Mouse (Mus musculus) embryo, embryonic 10 days (tissue): ENCODE measurements around the gene Uts2r.
A peak's percentile ranks its signal among the peaks of the same experiment; 100 is the strongest.

Source experiments
- DNase-seq: peaks from one replicate; pipeline ENCODE4 v3.0.0-alpha.2; 2015; ENCODE audit warnings: low spot score

Uts2r gene

DNA sequence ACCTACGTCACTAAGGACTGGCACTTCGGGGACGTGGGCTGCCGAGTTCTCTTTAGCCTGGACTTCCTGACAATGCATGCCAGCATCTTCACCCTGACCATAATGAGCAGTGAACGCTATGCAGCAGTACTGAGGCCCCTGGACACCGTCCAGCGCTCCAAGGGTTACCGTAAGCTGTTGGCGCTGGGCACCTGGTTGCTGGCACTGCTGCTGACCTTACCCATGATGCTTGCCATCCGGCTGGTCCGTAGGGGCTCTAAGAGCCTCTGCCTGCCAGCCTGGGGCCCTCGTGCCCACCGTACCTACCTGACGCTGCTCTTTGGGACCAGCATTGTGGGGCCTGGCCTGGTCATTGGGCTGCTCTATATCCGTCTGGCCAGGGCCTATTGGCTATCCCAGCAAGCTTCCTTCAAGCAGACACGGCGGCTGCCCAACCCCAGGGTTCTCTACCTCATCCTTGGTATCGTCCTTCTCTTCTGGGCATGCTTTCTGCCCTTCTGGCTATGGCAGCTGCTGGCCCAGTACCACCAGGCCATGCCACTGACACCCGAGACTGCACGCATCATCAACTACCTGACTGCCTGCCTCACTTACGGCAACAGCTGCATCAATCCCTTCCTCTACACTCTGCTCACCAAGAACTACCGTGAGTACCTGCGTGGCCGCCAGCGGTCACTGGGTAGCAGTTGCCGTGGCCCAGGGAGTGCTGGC lies 720 bp downstream of the Uts2r start:
- DNase-seq: no peak

DNA sequence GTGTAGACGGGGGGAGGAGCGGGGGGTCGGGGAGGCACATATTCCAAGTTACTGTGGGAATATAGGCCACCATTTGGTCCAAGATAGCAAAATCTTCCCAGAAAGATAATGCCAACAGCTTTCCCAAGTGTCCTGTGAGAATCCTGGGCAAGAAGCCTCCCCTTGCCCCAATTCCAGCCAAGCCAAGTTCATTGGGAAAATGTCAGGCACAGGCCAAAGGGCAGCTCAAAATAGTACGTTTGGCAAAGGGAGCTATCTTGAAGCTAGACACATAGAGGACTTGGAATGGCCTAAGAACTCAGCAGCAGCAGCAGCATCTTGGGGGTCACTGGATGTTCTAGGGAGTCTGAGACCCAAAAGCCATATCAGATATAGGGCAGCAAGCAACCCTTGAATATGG lies 3.7 kb downstream of the Uts2r start:
- DNase-seq: no peak

DNA sequence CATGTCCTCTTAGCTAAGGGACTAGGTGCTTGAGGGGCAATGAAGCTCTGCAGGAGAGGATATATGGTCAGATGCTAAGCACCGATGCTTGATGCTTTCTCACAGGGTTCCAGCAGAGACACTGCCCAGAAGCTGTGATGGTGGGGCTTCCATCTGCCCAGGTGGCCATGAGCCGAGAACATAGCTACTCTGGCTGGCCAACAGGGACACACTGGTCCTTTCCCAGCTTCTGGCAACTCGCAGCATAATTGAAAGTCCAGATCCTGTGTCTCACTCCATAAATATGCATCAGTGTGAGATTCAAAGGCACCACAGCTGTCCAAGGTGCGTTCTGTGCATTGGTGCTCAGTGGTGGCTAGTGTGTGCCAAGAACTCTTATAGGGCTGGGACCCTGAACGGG lies 13.1 kb downstream of the Uts2r start:
- DNase-seq: no peak

GRCm38 (mm10) chr11:121174234-121174633 lies 14.2 kb downstream of the Uts2r start:
- DNase-seq: no peak

DNA sequence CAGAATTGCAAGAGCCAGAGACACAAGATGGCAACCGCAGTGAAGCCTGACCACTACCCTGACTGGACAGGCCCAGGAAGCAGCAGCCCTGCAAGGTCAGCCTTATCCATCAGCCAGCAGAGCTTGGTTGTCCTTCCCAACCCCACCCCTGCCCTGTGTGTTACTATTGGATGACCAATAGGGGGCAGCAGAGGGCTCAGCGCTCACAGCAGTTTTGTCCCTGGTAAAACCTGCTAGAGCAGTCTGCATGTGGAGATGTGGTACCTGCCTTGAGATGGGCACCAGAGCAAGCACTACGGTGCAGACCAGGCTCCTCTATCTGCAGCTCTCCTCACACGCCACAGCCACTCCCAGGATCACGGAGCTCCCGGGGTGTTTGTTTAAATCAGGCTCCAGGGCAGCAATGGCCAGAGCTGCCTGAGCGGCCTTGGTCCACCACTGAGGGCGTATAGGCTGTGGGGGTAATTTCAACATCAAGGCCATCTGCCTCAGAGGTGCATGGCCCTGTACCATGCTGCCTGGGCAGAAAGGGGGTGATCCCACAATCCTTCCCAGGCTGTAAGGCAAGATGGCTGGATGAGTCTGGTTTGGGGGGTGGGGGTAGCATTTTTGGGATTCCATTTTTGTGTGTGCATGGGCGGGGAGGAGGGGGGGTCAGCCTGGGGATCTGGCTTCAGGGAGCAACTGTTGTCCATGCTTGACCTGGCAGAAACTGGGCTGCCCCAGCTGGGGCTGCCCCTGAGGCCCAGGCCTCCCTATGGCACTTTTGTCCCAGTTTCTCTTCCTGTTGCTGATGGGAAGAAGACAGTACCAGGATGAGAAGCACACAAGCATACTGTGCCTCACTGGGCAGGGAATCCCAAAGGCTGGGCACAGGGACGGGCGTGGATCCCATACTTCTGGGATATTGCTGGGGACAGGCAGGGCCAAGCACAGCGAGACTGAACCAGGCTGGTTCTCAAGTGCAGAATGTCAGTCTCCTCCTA lies 16.5 kb downstream of the Uts2r start:
- peak; percentile 75 for DNase-seq

GRCm38 (mm10) chr11:121189681-121190080 lies 29.6 kb downstream of the Uts2r start:
- DNase-seq: no peak

DNA sequence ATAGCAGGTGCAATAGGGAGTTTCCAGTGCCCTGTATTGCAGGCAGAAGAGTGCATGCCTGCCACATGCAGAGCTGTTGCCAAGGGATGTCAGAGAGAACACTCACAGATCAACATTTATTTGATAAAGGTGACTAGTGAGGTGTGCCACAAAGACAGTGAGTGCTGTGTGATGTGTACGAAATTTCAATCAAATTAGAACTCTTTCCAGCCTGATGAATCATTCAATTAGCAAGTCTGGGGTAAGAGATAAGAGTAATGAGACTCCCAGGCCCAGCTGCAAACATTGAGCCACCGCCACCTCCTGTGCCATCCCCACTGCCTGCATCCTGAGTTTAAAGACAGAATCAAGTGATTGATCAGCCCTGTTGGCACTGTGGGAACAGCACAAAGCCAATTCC lies 32.7 kb downstream of the Uts2r start:
- no peak for DNase-seq

DNA sequence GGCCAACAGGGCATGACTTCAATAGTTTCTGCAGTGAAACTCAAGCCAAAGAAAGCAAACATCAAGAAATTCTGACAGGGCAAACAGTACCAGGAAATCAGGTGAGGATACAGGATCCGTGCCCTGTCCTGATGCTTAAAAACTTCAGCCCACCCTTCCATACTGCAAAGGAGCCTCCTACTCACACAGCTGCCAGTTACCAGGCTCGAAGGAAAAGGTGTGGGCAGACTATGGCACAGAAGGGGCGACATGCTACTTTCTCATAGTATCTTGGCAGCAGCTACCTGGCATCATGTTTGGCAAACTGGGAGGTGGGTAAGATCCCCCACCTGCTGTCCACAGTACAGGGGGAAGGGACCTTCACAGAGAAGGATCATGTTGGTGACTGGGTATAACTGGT lies 33.3 kb downstream of the Uts2r start:
- DNase-seq: no peak

- DNase-seq: no peak
Measured at GRCm38 (mm10) chr11:121198622-121199021, 38.6 kb downstream of the Uts2r start.

DNA sequence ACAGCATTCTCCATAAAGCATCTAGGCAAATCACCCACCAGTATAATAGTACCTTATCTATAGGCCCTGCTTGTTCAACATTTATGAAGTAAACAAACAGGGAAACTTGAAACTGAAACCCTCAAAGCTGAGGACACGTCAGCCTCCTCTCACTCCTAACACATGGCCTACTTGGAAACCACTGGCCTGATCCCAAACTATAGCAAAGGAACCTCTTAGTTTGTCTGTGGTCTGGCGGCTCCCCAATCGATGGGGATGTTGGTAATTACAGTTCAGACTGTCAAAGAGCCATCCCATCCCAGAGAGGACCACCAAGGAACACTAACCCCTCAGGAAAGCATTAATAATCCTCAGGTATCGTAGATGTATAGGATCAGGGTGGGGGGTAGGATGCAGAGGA lies 39.8 kb downstream of the Uts2r start:
- no peak for DNase-seq

- no peak for DNase-seq
Measured at GRCm38 (mm10) chr11:121200781-121201180, 40.7 kb downstream of the Uts2r start.

GRCm38 (mm10) chr11:121201436-121202198 lies 41.5 kb downstream of the Uts2r start:
- peak; percentile 65 for DNase-seq

DNA sequence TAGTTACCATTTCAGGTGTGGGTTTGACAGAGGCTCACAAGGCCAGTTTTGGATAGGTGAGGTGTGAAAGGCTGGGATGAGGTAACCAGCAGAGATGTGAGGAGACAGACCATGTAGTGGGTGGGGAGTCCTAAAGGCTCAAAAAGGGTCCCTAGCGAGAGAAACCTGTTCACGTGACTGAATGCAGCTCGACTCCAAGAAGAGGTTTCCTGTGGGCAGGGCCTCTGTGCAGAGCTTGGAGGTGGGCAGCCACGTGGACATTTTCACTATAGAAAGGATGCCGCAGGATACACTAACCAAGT lies 43.7 kb downstream of the Uts2r start:
- DNase-seq: no peak

DNA sequence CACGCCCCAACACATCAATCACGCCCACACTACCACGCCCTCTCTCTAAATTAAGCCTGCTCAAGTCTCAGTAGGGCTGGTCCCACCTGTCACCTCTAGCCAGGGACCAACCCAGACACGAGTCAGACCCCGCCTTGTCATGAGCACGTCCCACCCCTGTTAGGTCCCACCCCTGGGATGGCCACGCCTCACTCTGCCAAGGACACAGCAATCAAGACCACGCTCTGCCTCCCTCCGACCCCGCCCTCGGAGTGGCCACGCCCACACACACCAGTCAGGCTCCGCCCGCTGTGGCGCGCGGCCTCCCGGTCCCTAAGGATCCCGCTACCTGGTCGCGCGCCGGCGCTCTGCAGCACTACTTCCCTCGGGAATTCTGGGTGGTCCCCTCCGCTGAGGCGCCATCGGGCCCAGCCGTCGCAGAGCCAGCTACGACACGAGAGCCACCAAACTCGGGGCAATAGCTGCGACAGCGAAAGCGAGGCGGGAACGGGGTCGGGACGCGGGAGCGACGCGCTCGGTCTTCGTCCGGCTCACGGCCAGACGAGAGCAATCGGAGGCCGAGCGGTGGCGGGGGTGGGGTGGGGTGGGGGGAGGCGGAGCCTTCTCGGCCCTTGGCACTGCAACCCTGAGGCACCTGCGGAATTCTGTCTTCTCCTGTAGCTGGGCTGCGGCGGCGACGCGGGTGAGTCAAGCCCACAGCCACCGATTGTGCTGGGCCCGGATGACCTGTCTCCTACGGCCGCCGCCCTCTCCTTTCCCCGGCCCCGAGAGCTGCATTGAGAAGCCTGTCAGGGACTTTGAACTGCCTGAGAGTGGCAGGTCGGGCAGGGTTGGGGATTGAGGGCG lies 44.3 kb downstream of the Uts2r start, which contains the start of the genes Hexdc and Ogfod3:
TSS of gene Hexdc (plus strand) at position 273 of the 846 bp plus-strand sequence.
TSS of gene Ogfod3 (minus strand) at position 551 of the 846 bp plus-strand sequence.
- peak; percentile 99 for DNase-seq
